Mouse (Mus musculus) testis, postnatal 10 days (tissue): Measurements from ENCODE around the gene App.
A peak's percentile ranks its signal among the peaks of the same experiment; 100 is the strongest.

Experiments used
- DNase-seq: peaks from one replicate; pipeline ENCODE4 v3.0.0; 2021; ENCODE audit warnings: low spot score

Gene App

GRCm38 (mm10) chr16:85150902-85151301 lies 22.7 kb downstream of the App start:
- no peak for DNase-seq

- no peak for DNase-seq
Observed at GRCm38 (mm10) chr16:85149509-85149871, 24.1 kb downstream of the App start.

- DNase-seq = peak; percentile 44
Observed at GRCm38 (mm10) chr16:85148615-85149508, 24.7 kb downstream of the App start.

DNA sequence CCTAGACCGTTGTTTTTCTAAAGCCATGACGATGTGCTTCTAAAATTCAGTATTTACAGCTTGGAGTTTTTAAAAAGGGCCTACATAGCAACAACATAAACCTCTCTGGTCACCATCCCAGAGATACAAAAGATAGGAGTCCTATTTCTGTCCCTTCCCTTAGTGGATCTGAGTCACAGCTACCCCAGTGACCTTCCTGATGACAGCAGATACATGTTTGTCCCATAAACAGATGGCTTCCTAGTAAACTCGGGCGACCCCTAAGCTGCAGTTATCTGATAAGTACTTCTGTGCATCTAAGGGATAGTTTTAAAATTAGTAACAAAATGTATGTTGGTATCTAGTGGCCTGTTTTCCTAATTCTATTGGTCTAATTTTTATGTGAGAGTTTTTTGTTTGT lies 26.1 kb downstream of the App start:
- no peak for DNase-seq

GRCm38 (mm10) chr16:85145771-85146178 lies 27.8 kb downstream of the App start:
- DNase-seq = no peak

DNA sequence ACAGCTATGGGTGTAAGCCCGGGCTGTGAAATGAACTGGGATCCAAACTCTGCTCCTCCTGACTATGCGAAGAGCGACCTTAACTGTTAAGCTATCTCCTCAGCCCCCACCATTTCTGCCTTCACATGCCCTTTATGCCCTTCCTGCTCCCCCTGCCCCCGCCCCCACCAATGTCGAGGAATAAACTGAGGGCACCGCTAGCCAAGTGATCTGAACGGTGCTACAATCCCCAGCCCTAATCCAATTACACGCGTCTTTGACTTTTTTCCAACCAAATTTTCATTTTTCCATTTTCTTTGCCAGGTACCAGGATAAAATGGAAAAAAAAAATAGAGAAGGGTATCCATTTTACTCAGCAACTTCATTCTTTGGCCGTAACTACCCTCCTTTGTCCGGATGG lies 28.2 kb downstream of the App start:
- no peak for DNase-seq

- no peak for DNase-seq
Observed at GRCm38 (mm10) chr16:85144401-85144800, 29.2 kb downstream of the App start.

- DNase-seq = no peak
Observed at GRCm38 (mm10) chr16:85143863-85144262, 29.7 kb downstream of the App start.

GRCm38 (mm10) chr16:85143188-85143587 lies 30.4 kb downstream of the App start:
- no peak for DNase-seq

- DNase-seq = no peak
Observed at GRCm38 (mm10) chr16:85141404-85141803, 32.2 kb downstream of the App start.

DNA sequence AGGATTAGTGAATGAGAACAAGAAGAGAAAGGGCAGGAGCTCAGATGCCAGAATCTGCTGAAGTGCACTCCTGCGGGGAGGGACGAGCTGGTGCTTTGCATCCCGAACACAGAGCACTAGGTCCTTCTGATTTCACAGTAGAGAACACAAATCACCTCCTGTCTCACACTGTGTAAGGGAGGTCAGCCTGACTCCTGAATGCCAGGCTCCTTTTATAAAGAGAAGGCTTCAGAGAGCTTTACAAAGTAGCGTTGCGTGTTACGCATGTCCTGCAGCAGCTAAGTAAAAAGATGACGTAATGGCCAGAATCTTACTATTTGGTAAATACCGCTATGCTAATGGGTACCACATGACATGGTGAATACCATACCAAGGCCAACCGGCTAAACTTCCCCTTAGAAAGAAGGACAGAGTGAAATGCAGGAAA lies 34.4 kb downstream of the App start:
- DNase-seq = no peak

GRCm38 (mm10) chr16:85137348-85137747 lies 36.2 kb downstream of the App start:
- no peak for DNase-seq

DNA sequence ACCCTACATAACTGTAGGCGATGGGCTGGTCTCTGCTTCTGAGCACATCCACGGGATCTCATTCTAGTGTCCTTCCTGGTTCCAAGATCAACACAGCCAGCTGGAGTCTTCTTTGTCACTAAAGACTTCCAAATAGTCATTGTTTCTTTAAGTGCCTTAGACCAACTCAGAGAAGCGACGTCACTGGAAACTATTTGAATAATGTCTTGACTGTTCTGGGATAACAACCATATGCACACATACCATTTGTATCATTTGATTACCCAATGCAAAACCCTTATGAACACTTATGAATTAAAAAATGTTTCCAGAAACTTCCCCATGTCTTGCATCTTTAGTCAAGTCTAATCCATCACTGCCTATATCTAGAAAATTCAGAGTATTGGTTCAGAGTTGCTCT lies 37.5 kb downstream of the App start:
- DNase-seq = no peak

GRCm38 (mm10) chr16:85133468-85133881 lies 40.1 kb downstream of the App start:
- no peak for DNase-seq

DNA sequence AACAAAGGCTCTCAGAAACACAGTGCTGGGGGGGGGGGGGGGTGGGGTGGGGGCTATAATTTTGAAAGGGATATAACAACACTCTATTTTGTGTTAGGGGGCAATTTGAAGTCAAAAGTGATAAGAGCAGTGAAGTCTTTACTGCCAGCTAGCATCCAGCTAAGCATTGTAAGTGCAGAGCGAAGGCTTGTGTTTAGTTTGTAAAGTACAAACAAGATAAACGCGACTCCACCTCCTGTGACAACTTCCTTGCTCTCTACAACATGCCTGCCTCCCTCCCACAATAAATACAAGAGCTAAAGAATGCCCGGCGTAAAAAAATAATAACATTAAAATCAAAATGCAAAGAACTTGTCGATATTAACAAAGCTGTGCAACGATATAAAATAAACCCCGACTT lies 40.5 kb downstream of the App start:
- no peak for DNase-seq

- no peak for DNase-seq
Observed at GRCm38 (mm10) chr16:85132182-85132581, 41.4 kb downstream of the App start.

- DNase-seq = no peak
Observed at GRCm38 (mm10) chr16:85130861-85131556, 42.6 kb downstream of the App start.

DNA sequence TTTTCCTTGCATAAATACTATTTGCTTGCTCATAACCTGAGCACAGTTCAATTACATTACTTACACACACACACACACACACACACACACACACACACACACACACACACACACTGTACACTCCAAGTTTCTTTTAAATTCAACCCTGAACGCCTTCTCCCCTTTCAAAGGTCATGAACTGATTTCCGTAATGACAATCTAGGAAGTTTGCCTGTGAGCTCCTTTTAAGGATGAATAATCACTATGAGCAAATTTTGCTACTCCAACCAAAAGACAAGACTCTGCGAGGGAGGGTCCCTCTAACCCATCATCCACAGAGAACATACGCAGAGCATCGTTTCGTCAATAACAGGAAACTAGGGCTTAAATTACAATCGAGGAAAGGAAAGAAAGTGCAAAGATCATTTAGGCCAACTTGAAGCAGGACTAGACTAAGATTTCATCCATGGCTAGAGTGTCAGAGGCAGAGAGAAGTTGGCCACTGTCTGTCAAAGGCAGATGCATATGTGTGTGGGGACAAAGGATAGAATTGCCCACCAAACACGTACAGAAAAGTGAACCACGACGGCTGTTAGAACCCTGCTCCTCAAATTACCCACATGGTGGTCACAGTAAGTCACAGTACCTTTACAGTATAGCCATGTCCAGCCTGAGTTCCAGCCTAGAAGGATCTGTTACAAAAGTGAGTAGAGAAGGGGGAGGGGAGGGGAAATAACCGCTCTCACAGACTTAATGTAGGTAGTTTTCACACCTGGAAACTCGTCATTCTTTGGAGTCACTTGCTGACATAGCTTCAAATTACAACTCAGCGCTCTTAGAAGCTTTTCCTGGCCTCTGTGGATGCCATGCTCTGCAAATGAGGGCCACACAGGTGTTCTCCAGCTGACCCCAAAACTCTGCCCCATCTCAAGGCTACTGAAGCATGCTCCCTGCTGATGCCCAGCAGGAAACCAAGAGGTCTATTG lies 44.6 kb downstream of the App start:
- DNase-seq = no peak

GRCm38 (mm10) chr16:85128347-85128664 lies 45.3 kb downstream of the App start:
- DNase-seq = no peak

GRCm38 (mm10) chr16:85127661-85128346 lies 45.8 kb downstream of the App start:
- DNase-seq = no peak

GRCm38 (mm10) chr16:85124649-85125048 lies 48.9 kb downstream of the App start:
- no peak for DNase-seq

- no peak for DNase-seq
Observed at GRCm38 (mm10) chr16:85121983-85122382, 51.6 kb downstream of the App start.
